Mouse (Mus musculus) spleen, adult 2 months (tissue): ENCODE data around the gene Btbd6.

Source experiments
- CTCF ChIP-seq: fragments of 200-500 bp; IDR thresholded peaks from 2 replicates; pipeline ENCODE4 v1.5.1; 2011; ENCODE audit warnings: mild to moderate bottlenecking, inconsistent platforms; ENCODE audit not compliant: insufficient read depth, insufficient read length, insufficient replicate concordance; ENCODE audit errors: extremely low read depth
- POLR2A ChIP-seq: fragments of 200-500 bp; IDR thresholded peaks from 2 replicates; pipeline ENCODE4 v1.6.1; 2011; ENCODE audit warnings: low read depth, low read length, inconsistent platforms

GRCm38 (mm10) chr12:112940238-112940637 is 36.0 kb upstream of the Btbd6 start:
- TF ChIP-seq POLR2A (no peak), CTCF (no peak)
